Mouse (Mus musculus) embryonic facial prominence, embryonic 11.5 days (tissue): Measurements from ENCODE around the gene Vpreb2. TPM values are rescaled to one million over a fixed set of nuclear protein-coding genes. Genes with fewer than 3 reads are reported as not detected.
A peak's percentile ranks its signal among the peaks of the same experiment; 100 is the strongest.
"Not testable (repeated sequence)": the region's sequence is repeated elsewhere in the genome, so short reads cannot be mapped to it uniquely, and the experiment has no call there.

Experiments used
- ATAC-seq: fragments of 200-750 bp; cut with Nextera tagmentation; replicated peaks from 2 replicates; pipeline ENCODE4 v1.8.0; 2017; ENCODE audit warnings: low read depth; ENCODE audit not compliant: insufficient number of reproducible peaks, low FRiP score, low TSS enrichment
- DNase-seq: peaks from one replicate; pipeline ENCODE4 v3.0.0-alpha.2; 2015; ENCODE audit warnings: low spot score
- H3K27ac ChIP-seq: fragments of 300-500 bp; sonication (generic); replicated peaks from 2 replicates; pipeline ENCODE4 v1.5.1; 2014; ENCODE audit warnings: mild to moderate bottlenecking, low read depth, low read length, control low read depth
- H3K27me3 ChIP-seq: fragments of 300-500 bp; sonication (generic); 2 replicates; pipeline ENCODE4 v1.6.1; 2014; ENCODE audit warnings: mild to moderate bottlenecking, low read length, moderate library complexity, mixed read lengths; ENCODE audit not compliant: control insufficient read depth, insufficient read depth
- H3K36me3 ChIP-seq: fragments of 300-500 bp; sonication (generic); replicated peaks from 2 replicates; pipeline ENCODE4 v1.6.1; 2014; ENCODE audit warnings: low read depth, mild to moderate bottlenecking, low read length, moderate library complexity, mixed read lengths; ENCODE audit not compliant: control insufficient read depth, insufficient read depth
- H3K4me1 ChIP-seq: fragments of 300-500 bp; sonication (generic); 2 replicates; pipeline ENCODE4 v1.6.1; 2014; ENCODE audit warnings: low read length, mixed read lengths; ENCODE audit not compliant: control insufficient read depth, insufficient read depth
- H3K4me2 ChIP-seq: fragments of 300-500 bp; sonication (generic); 2 replicates; pipeline ENCODE4 v1.6.1; 2014; ENCODE audit warnings: low read depth, mild to moderate bottlenecking, control low read depth, low read length, moderate library complexity
- H3K4me3 ChIP-seq: fragments of 300-500 bp; sonication (generic); 2 replicates; pipeline ENCODE4 v1.5.1; 2014; ENCODE audit warnings: low read depth, low read length, control low read depth
- H3K9ac ChIP-seq: fragments of 300-500 bp; sonication (generic); replicated peaks from 2 replicates; pipeline ENCODE4 v1.6.1; 2014; ENCODE audit warnings: mild to moderate bottlenecking, control low read depth, low read length
- H3K9me3 ChIP-seq: fragments of 300-500 bp; sonication (generic); replicated peaks from 2 replicates; pipeline ENCODE4 v1.6.1; 2016; ENCODE audit warnings: mild to moderate bottlenecking, low read length, inconsistent platforms, mixed read lengths; ENCODE audit not compliant: control insufficient read depth
- WGBS: fragments of 180-500 bp; shearing (Covaris S2); extraction: QIAGEN DNeasy Blood & Tissue Kit; methylation state at CpG from one replicate; pipeline ENCODE4 v1.1.7; 2014; 5-methylcytosine and 5-hydroxymethylcytosine counted together
- polyA plus RNA-seq: library from polyadenylated mRNA; unstranded; fragments of >200 nt; fragmentation: Nextera tagmentation; extraction: Ambion mirVana; gene quantifications from 2 replicates; pipeline ENCODE4 v1.2.1, GENCODE M21; 2014

Gene Vpreb2
- polyA plus RNA-seq, 1 experiment from 2014 or later = not detected

DNA sequence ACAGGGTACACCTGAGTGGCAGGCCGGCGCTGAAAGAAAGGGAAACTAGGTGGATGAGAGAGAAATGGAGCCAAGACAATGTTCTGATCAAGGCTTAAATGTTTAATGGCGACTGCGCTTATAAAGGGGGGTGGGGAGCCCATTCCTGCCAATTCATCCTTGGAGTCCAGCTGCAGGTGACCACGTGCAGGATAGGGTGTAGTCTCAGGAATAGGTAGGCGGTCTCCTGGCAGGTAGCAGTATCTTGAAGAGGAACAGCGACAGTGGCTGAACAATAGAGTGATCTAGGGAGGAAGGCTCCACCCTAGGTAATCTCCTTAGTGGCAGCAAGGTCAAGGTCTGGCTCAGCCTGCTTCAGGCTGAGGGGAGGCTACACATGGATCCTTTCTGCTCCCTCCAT lies 2.4 kb upstream of the Vpreb2 start:
- DNase-seq, H3K27ac ChIP-seq, ATAC-seq, H3K9me3 ChIP-seq, H3K27me3 ChIP-seq, H3K9ac ChIP-seq, H3K4me2 ChIP-seq, H3K4me1 ChIP-seq, H3K36me3 ChIP-seq, H3K4me3 ChIP-seq: not testable (repeated sequence)
- WGBS = 70% methylated on average over 7 of the region's 7 CpGs

DNA sequence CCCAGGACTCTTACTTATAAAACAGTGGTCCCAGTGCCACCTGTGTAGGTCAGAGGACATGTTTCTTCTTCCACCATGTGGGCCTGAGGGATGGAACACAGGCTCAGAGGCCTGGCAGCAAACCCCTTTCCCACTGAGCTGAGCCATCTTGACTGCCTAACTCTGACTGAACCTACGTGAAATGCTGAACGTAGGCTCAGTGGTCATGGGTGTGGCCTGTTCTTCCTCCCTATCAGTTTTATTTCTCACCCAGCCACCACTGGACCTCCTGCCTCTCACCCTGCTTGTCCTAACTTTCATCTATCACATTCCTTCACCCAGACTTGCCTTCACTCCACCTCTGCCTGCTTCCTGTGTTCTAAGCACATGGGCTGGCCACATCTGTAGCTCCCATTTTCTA lies 3.0 kb downstream of the Vpreb2 start:
- Histone ChIP-seq H3K9ac (no peak overlapping the region), H3K36me3 (no peaks in the 10 kb centered on the region), H3K27me3 (no peaks in the 10 kb centered on the region), H3K4me2 (no peak overlapping the region), H3K4me1 (no peaks in the 10 kb centered on the region), H3K27ac (no peak overlapping the region), H3K9me3 (no peaks in the 10 kb centered on the region), H3K4me3 (no peak overlapping the region)
- ATAC-seq (no peak), DNase-seq (no peak)
- WGBS = 85% methylated on average over 2 of the region's 2 CpGs

DNA sequence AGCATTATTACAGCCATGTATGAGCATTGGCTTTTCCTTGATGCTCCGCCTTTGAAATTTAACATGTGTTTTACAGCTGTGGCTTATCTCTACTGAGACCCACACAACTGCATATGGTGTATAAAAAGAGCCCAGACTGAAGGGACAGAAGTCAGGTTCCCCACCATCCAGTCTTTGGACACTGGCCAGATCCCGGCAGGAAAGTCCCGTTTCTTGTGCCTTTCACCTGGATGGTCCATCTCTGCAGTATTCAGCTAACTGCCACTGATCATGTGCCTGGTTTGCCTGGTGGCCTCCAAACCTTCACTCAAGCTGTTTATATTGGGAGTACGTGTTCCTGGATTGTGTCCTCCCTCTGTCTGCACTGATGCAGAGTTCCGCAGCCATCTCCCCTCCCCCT lies 4.0 kb downstream of the Vpreb2 start:
- Histone ChIP-seq H3K9me3 (no peaks in the 10 kb centered on the region), H3K4me3 (no peak overlapping the region), H3K9ac (no peak overlapping the region), H3K36me3 (no peaks in the 10 kb centered on the region), H3K27ac (no peak overlapping the region), H3K4me1 (no peaks in the 10 kb centered on the region), H3K4me2 (no peak overlapping the region), H3K27me3 (no peaks in the 10 kb centered on the region)
- ATAC-seq (no peak), DNase-seq (no peak)
- 60% methylated on average over 5 of the region's 5 CpGs for WGBS

DNA sequence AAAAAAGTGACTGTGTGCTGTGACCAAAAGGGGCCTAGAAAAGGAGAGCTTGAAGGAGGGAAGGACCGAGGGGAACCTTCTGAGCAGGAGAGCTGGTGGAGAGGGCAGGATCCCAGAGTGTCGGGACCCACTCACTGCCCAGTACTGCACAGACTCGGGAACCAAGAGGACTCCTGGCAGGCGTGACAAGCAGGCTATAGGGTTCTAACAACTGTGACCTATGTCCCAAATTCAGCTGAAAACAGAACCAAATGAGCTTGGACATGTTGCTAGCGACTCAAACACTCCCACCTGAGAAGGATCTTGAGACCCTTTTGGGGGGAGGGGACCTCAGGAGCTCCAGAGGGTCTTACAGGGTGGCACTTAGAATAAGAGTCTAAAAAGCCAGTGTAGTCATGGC lies 4.8 kb downstream of the Vpreb2 start:
- H3K36me3 ChIP-seq = no peaks in the 10 kb centered on the region
- 70% methylated on average over 5 of the region's 5 CpGs for WGBS
- H3K9me3 ChIP-seq = no peaks in the 10 kb centered on the region
- H3K4me3 ChIP-seq = no peak overlapping the region
- no peak for DNase-seq
- H3K4me1 ChIP-seq = no peaks in the 10 kb centered on the region
- no peak overlapping the region for H3K4me2 ChIP-seq
- no peak overlapping the region for H3K9ac ChIP-seq
- ATAC-seq = no peak
- no peak overlapping the region for H3K27ac ChIP-seq
- H3K27me3 ChIP-seq = no peaks in the 10 kb centered on the region

DNA sequence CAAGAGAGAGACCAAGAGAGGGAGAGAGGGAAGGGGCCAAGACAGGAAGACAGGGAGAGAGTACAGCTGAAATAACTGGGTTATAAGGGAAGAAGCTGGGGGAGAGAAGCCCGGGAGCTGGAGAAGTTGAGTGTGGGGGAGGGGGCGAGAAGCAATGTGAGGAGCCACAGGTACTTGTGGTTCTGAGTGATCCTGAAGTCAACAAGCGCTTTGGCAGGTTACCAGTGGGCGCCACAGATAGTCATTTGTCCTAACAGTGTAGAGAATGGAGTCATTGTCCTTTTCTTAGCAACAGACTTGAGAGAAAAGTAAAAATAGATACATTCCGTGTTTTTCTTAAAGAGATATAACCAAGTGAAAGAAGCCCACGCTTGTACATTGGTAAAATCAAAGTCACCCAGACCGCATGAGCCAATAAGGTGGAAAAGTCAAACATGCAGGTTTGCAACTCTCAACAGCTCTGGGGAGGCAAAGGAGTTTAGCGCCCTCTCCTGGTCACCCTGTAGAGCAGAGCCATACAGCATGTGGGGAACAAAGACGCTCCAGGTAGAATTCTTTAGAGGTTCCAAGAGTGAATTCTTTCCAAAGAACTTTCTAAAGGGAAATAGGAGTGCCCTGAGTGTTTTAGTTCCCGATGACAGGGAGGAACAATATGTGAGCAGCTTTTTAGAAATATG lies 6.4 kb downstream of the Vpreb2 start:
- ATAC-seq = no peak
- H3K36me3 ChIP-seq = no peaks in the 10 kb centered on the region
- H3K27ac ChIP-seq = no peak overlapping the region
- no peak overlapping the region for H3K4me3 ChIP-seq
- no peaks in the 10 kb centered on the region; the same call in 1 of the 2 replicates for H3K9me3 ChIP-seq
- H3K4me1 ChIP-seq = no peaks in the 10 kb centered on the region
- peak; percentile 75 for DNase-seq
- no peak overlapping the region for H3K9ac ChIP-seq
- no peak overlapping the region; the same call in 1 of the 2 replicates for H3K4me2 ChIP-seq
- H3K27me3 ChIP-seq = no peaks in the 10 kb centered on the region
- 60% methylated on average over 10 of the region's 10 CpGs for WGBS

DNA sequence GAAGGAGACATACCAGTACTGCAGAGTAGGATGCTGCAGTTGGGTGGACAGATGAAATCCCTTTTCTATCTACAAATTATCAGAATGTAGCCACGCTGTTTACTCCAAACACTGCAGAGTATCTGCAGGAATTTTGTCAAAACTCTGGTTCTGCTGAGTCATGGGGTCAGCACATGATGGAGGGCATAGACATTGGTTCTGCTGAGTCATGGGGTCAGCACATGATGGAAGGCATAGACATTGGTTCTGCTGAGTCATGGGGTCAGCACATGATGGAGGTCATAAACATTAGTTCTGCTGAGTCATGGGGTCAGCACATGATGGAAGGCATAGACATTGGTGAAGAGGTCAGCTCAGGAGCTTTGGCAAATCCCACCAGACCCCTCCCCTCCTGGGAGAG lies 7.5 kb downstream of the Vpreb2 start:
- ATAC-seq = no peak
- Histone ChIP-seq H3K4me2 (no peak overlapping the region), H3K27me3 (no peaks in the 10 kb centered on the region), H3K9ac (no peak overlapping the region), H3K27ac (no peak overlapping the region), H3K4me1 (no peaks in the 10 kb centered on the region), H3K4me3 (no peak overlapping the region), H3K36me3 (no peaks in the 10 kb centered on the region), H3K9me3 (peaks cover 3% of the 10 kb centered on the region; the same call in 1 of the 2 replicates)
- 85% methylated on average over 1 of the region's 1 CpGs for WGBS
- no peak for DNase-seq

DNA sequence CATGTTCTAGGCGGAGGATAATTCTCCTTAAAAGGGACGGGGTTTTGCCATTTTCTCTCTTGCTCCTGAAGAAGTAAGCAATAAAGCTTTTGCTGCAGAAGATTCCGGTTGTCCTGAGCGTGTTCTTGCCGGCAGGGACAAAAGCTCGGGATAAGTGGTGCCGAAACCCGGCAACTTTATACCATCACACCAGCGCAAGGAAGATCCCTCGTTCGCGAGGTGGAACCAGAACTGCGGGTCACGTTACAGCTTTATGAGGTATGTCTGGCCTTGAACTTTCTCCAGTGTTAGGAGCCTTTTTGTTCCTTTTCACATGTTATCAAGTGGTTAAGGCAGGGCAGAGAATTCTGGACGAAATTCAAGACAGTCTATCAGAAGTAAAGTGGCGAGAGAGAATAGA lies 12.1 kb downstream of the Vpreb2 start:
- not testable (repeated sequence) for H3K9ac ChIP-seq, ATAC-seq, H3K4me2 ChIP-seq, H3K9me3 ChIP-seq, H3K4me3 ChIP-seq, H3K4me1 ChIP-seq, DNase-seq, H3K36me3 ChIP-seq, H3K27ac ChIP-seq, H3K27me3 ChIP-seq
- WGBS = 96% methylated on average over 16 of the region's 16 CpGs

DNA sequence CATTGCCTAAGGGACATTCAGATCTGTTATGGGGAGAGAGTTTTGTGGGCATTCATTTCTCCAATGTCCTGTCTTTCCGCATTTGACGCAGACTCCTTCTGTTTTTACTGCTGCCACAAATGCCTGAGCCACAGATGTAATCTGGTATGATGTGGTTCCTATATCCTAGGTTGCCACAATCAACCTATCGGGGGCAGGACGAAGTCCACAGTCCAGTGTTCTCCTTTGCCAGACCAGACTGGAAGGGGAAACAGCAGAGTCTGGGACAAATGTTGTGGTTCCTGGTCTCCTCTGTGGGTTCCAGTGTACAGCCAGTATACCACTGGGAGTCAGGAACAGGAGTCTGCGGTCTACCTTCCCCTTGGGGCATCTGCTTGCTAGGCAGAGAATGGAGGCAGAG lies 19.4 kb downstream of the Vpreb2 start:
- no peak for DNase-seq
- Histone ChIP-seq H3K4me2 (no peak overlapping the region), H3K9ac (no peak overlapping the region), H3K9me3 (no peaks in the 10 kb centered on the region), H3K4me3 (no peak overlapping the region), H3K27ac (no peak overlapping the region), H3K36me3 (no peaks in the 10 kb centered on the region), H3K4me1 (no peaks in the 10 kb centered on the region), H3K27me3 (no peaks in the 10 kb centered on the region)
- no peak for ATAC-seq
- 89% methylated on average over 5 of the region's 5 CpGs for WGBS
